Comparison of ENCODE assay signal across 12 mouse cellular contexts in the genomic region with DNA sequence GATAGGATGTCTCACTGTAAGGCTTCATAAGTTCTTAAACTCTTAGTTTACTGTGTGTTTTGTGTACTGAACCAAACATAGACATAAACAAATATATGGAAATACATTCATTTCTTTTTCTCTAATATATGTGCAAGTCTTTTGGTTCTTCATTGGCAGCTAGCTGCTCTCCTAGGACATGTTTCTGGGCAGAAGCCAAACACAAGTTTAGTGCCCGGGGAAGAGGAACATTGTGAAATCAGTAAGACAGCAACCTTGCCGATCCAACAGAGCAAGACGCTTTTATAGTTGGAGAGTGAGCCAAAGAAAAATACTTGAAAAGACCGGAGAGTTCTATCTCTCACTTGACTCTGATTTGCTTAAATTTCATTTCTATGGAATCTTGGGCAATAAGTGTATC.
DNase-seq lines count a peak whose midpoint lies in the region; ATAC-seq lines count a peak whose summit lies in the region.
"Had no signal": no experiment of that assay in that cellular context is flagged by ENCODE, and none has a peak within 500 bp of the region (broad histone marks: within the 10 kb centered on the region; RNA-seq: fewer than 3 reads in every experiment).

No protein-coding gene starts in this region.

- no peak overlapping the region for H3K4me3 ChIP-seq in hindbrain, embryonic 13.5 days
- H3K4me3 ChIP-seq: erythroblast, embryonic 14.5 days; liver, embryonic 15.5 days; myocyte had no signal

- peak; percentile 29 to 44 for DNase-seq in cerebellum, postnatal 10 days
- DNase-seq in cerebellum, adult 11 months = no peak
- peak; percentile 38 to 42 for DNase-seq in kidney, adult 8-10 months
- DNase-seq in kidney, postnatal 10 days = no peak
- DNase-seq in adipocyte (ENCODE audit: low spot score) = peak; percentile 86
- peak; percentile 50 for DNase-seq in gastrocnemius, postnatal 25 days
- no peak for DNase-seq in left cerebral cortex, adult 9 months (ENCODE audit: low spot score in 2 of 2)
- DNase-seq: thymus, postnatal 25 days had no signal

- no peak overlapping the region for H3K9ac ChIP-seq in hindbrain, embryonic 13.5 days
- H3K9ac ChIP-seq: liver, embryonic 15.5 days had no signal

- no peaks in the 10 kb centered on the region for H3K27me3 ChIP-seq in hindbrain, embryonic 13.5 days
- H3K27me3 ChIP-seq: liver, embryonic 15.5 days had no signal

- H3K4me2 ChIP-seq in hindbrain, embryonic 13.5 days = no peak overlapping the region
- H3K4me2 ChIP-seq: liver, embryonic 15.5 days had no signal

- 92% methylated on average over 4 of the region's 4 CpGs for WGBS in hindbrain, embryonic 13.5 days

- no peaks in the 10 kb centered on the region for H3K36me3 ChIP-seq in hindbrain, embryonic 13.5 days
- H3K36me3 ChIP-seq: liver, embryonic 15.5 days had no signal

- no peaks in the 10 kb centered on the region for H3K9me3 ChIP-seq in hindbrain, embryonic 13.5 days
- H3K9me3 ChIP-seq: liver, embryonic 15.5 days had no signal

- H3K27ac ChIP-seq in hindbrain, embryonic 13.5 days = no peak overlapping the region
- H3K27ac ChIP-seq: liver, embryonic 15.5 days had no signal

- 0 out of 2 replicates have a peak, but pooled peaks cover under 1% of the 10 kb centered on the region for H3K4me1 ChIP-seq in hindbrain, embryonic 13.5 days (replicated peaks)
- H3K4me1 ChIP-seq: liver, embryonic 15.5 days had no signal

- ATAC-seq in hindbrain, embryonic 13.5 days (ENCODE audit: low FRiP score) = no peak

Comparison
In these comparisons a context has a peak if more than half of its experiments do, and no peak if none do; other contexts are left out.
1. DNase-seq: peak in cerebellum, postnatal 10 days (2 of 2), kidney, adult 8-10 months (2 of 2), adipocyte (single experiment) and gastrocnemius, postnatal 25 days (single experiment); none in cerebellum, adult 11 months (single experiment), kidney, postnatal 10 days (single experiment) and left cerebral cortex, adult 9 months (0 of 2).